Mouse (Mus musculus): Measurements from ENCODE around the gene Plcb1.

The Plcb1 gene

GRCm38 (mm10) chr2:134913542-134913941 is 127.7 kb downstream of the Plcb1 start:
- DNase-seq (ENCODE audit: low read depth), result no peak

GRCm38 (mm10) chr2:134914091-134914550 is 128.3 kb downstream of the Plcb1 start:
- no peak for DNase-seq (ENCODE audit: low read depth)

- no peak for DNase-seq (ENCODE audit: low read depth)
Observed at GRCm38 (mm10) chr2:134915035-134915434, 129.2 kb downstream of the Plcb1 start.

GRCm38 (mm10) chr2:134920611-134921280 is 134.9 kb downstream of the Plcb1 start:
- no peak for DNase-seq (ENCODE audit: low read depth)

GRCm38 (mm10) chr2:134922636-134923375 is 136.9 kb downstream of the Plcb1 start:
- DNase-seq (ENCODE audit: low read depth), result no peak

GRCm38 (mm10) chr2:134924143-134924655 is 138.3 kb downstream of the Plcb1 start:
- no peak for DNase-seq (ENCODE audit: low read depth)

GRCm38 (mm10) chr2:134926266-134926665 is 140.4 kb downstream of the Plcb1 start:
- no peak for DNase-seq (ENCODE audit: low read depth)

- no peak for DNase-seq (ENCODE audit: low read depth)
Observed at GRCm38 (mm10) chr2:134927072-134927471, 141.2 kb downstream of the Plcb1 start.

- no peak for DNase-seq (ENCODE audit: low read depth)
Observed at GRCm38 (mm10) chr2:134929452-134929851, 143.6 kb downstream of the Plcb1 start.

- no peak for DNase-seq (ENCODE audit: low read depth)
Observed at GRCm38 (mm10) chr2:134930961-134931360, 145.1 kb downstream of the Plcb1 start.

GRCm38 (mm10) chr2:134931756-134932421 is 146.0 kb downstream of the Plcb1 start:
- DNase-seq (ENCODE audit: low read depth), result no peak

- DNase-seq (ENCODE audit: low read depth), result no peak
Observed at GRCm38 (mm10) chr2:134935469-134935868, 149.6 kb downstream of the Plcb1 start.

GRCm38 (mm10) chr2:134935970-134936649 is 150.2 kb downstream of the Plcb1 start:
- DNase-seq (ENCODE audit: low read depth), result no peak

- no peak for DNase-seq (ENCODE audit: low read depth)
Observed at GRCm38 (mm10) chr2:134937666-134938065, 151.8 kb downstream of the Plcb1 start.

GRCm38 (mm10) chr2:134942039-134942438 is 156.2 kb downstream of the Plcb1 start:
- no peak for DNase-seq (ENCODE audit: low read depth)

GRCm38 (mm10) chr2:134942919-134943318 is 157.1 kb downstream of the Plcb1 start:
- no peak for DNase-seq (ENCODE audit: low read depth)

GRCm38 (mm10) chr2:134946331-134946730 is 160.5 kb downstream of the Plcb1 start:
- DNase-seq (ENCODE audit: low read depth), result no peak

- DNase-seq (ENCODE audit: low read depth), result no peak
Observed at GRCm38 (mm10) chr2:134946911-134947310, 161.0 kb downstream of the Plcb1 start.

- no peak for DNase-seq (ENCODE audit: low read depth)
Observed at GRCm38 (mm10) chr2:134952088-134952487, 166.2 kb downstream of the Plcb1 start.

GRCm38 (mm10) chr2:134956436-134956835 is 170.6 kb downstream of the Plcb1 start:
- no peak for DNase-seq (ENCODE audit: low read depth)

GRCm38 (mm10) chr2:134966131-134966530 is 180.3 kb downstream of the Plcb1 start:
- DNase-seq (ENCODE audit: low read depth), result no peak

- no peak for DNase-seq (ENCODE audit: low read depth)
Observed at GRCm38 (mm10) chr2:134968380-134968779, 182.5 kb downstream of the Plcb1 start.

Measured in c-Kit-positive CD71-positive TER-119-negative erythroid progenitor cells, embryonic 14.5 days (primary cell).